Mouse (Mus musculus) liver, embryonic 16.5 days (tissue): ENCODE measurements at regions not wholly inside any gene's neighbourhood (a gene's known extent, or its start where the extent isn't known, plus 50 kb on each side); places are given as distances from the start of the nearest gene placed in this dataset.

ENCODE experiments used
- ATAC-seq: fragments of 200-750 bp; cut with Nextera tagmentation; 2 replicates; pipeline ENCODE4 v1.8.0; 2017; ENCODE audit warnings: low read depth, mild to moderate bottlenecking, moderate number of reproducible peaks, moderate library complexity
- H3K27ac ChIP-seq: fragments of 300-500 bp; sonication (generic); 2 replicates; pipeline ENCODE4 v1.5.1; 2014; ENCODE audit warnings: mild to moderate bottlenecking, low read length
- H3K27me3 ChIP-seq: fragments of 300-500 bp; sonication (generic); 2 replicates; pipeline ENCODE4 v1.6.1; 2014; ENCODE audit warnings: low read depth, low read length, mixed read lengths; ENCODE audit not compliant: control insufficient read depth, insufficient read depth
- H3K36me3 ChIP-seq: fragments of 300-500 bp; sonication (generic); 2 replicates; pipeline ENCODE4 v1.6.1; 2014; ENCODE audit warnings: mild to moderate bottlenecking; ENCODE audit not compliant: control insufficient read depth, insufficient read depth
- H3K4me1 ChIP-seq: fragments of 300-500 bp; sonication (generic); 2 replicates; pipeline ENCODE4 v1.6.1; 2014; ENCODE audit warnings: low read depth, low read length, mixed read lengths; ENCODE audit not compliant: control insufficient read depth
- H3K4me2 ChIP-seq: fragments of 300-500 bp; sonication (generic); 2 replicates; pipeline ENCODE4 v1.6.1; 2014; ENCODE audit warnings: low read depth, low read length, mixed read lengths
- H3K4me3 ChIP-seq: fragments of 300-500 bp; sonication (generic); 2 replicates; pipeline ENCODE4 v1.5.1; 2014; ENCODE audit warnings: low read depth, mild to moderate bottlenecking, low read length
- H3K9ac ChIP-seq: fragments of 300-500 bp; sonication (generic); 2 replicates; pipeline ENCODE4 v1.6.1; 2014; ENCODE audit warnings: low read depth, low read length
- H3K9me3 ChIP-seq: fragments of 300-500 bp; sonication (generic); replicated peaks from 2 replicates; pipeline ENCODE4 v1.6.1; 2016; ENCODE audit warnings: low read length; ENCODE audit not compliant: control insufficient read depth
- WGBS: fragments of 180-500 bp; shearing (Covaris S2); extraction: QIAGEN DNeasy Blood & Tissue Kit; methylation state at CpG from one replicate; pipeline ENCODE4 v1.1.7; 2014; ENCODE audit not compliant: insufficient replicate concordance; 5-methylcytosine and 5-hydroxymethylcytosine counted together

- Histone ChIP-seq H3K9ac (no peak overlapping the region), H3K9me3 (no peaks in the 10 kb centered on the region), H3K27me3 (no peaks in the 10 kb centered on the region), H3K27ac (no peak overlapping the region), H3K4me1 (no peaks in the 10 kb centered on the region), H3K36me3 (no peaks in the 10 kb centered on the region), H3K4me3 (no peak overlapping the region), H3K4me2 (no peak overlapping the region)
- no peak for ATAC-seq
- WGBS: 59% methylated on average over 4 of the region's 4 CpGs
Observed at GRCm38 (mm10) chr3:143861866-143862265, 343.2 kb downstream of the Lmo4 start.

GRCm38 (mm10) chr3:143835611-143836240 lies 369.3 kb downstream of the Lmo4 start:
- H3K36me3 ChIP-seq: no peaks in the 10 kb centered on the region
- no peaks in the 10 kb centered on the region for H3K27me3 ChIP-seq
- H3K9ac ChIP-seq: no peak overlapping the region
- H3K4me2 ChIP-seq: no peak overlapping the region
- no peak overlapping the region for H3K27ac ChIP-seq
- H3K4me1 ChIP-seq: no peaks in the 10 kb centered on the region
- ATAC-seq: no peak
- WGBS: 46% methylated on average over 7 of the region's 7 CpGs
- no peak overlapping the region for H3K4me3 ChIP-seq
- H3K9me3 ChIP-seq: no peaks in the 10 kb centered on the region

GRCm38 (mm10) chr3:143834725-143835124 lies 370.3 kb downstream of the Lmo4 start:
- no peaks in the 10 kb centered on the region for H3K9me3 ChIP-seq
- H3K4me1 ChIP-seq: no peaks in the 10 kb centered on the region
- H3K27ac ChIP-seq: no peak overlapping the region
- 15% methylated on average over 2 of the region's 2 CpGs for WGBS
- no peak overlapping the region for H3K9ac ChIP-seq
- no peaks in the 10 kb centered on the region for H3K36me3 ChIP-seq
- no peak overlapping the region for H3K4me3 ChIP-seq
- no peaks in the 10 kb centered on the region for H3K27me3 ChIP-seq
- H3K4me2 ChIP-seq: no peak overlapping the region
- no peak for ATAC-seq

- Histone ChIP-seq H3K4me1 (no peaks in the 10 kb centered on the region), H3K27me3 (no peaks in the 10 kb centered on the region), H3K9ac (no peak overlapping the region), H3K4me3 (no peak overlapping the region), H3K9me3 (no peaks in the 10 kb centered on the region), H3K4me2 (no peak overlapping the region), H3K36me3 (no peaks in the 10 kb centered on the region), H3K27ac (no peak overlapping the region)
- ATAC-seq: no peak
- WGBS: 14% methylated on average over 1 of the region's 1 CpGs
Observed at GRCm38 (mm10) chr3:143823395-143823777, 381.6 kb downstream of the Lmo4 start.

- Histone ChIP-seq H3K27me3 (no peaks in the 10 kb centered on the region), H3K27ac (no peak overlapping the region), H3K9ac (no peak overlapping the region), H3K4me2 (no peak overlapping the region), H3K9me3 (no peaks in the 10 kb centered on the region), H3K4me3 (no peak overlapping the region), H3K4me1 (no peaks in the 10 kb centered on the region), H3K36me3 (no peaks in the 10 kb centered on the region)
- 69% methylated on average over 8 of the region's 8 CpGs for WGBS
- ATAC-seq: no peak
Observed at GRCm38 (mm10) chr3:143822564-143823394, 382.2 kb downstream of the Lmo4 start.

- H3K9ac ChIP-seq: no peak overlapping the region
- WGBS: 83% methylated on average over 8 of the region's 8 CpGs
- no peak for ATAC-seq
- no peak overlapping the region for H3K27ac ChIP-seq
- H3K4me2 ChIP-seq: no peak overlapping the region
- H3K4me3 ChIP-seq: no peak overlapping the region
- H3K4me1 ChIP-seq: no peaks in the 10 kb centered on the region
- H3K9me3 ChIP-seq: no peaks in the 10 kb centered on the region
- H3K36me3 ChIP-seq: no peaks in the 10 kb centered on the region
- H3K27me3 ChIP-seq: no peaks in the 10 kb centered on the region
Observed at GRCm38 (mm10) chr3:143807544-143807943, 397.5 kb downstream of the Lmo4 start.

GRCm38 (mm10) chr3:143806940-143807339 lies 398.1 kb downstream of the Lmo4 start:
- H3K4me1 ChIP-seq: no peaks in the 10 kb centered on the region
- H3K27ac ChIP-seq: no peak overlapping the region
- no peak overlapping the region for H3K4me2 ChIP-seq
- no peak overlapping the region for H3K9ac ChIP-seq
- H3K9me3 ChIP-seq: no peaks in the 10 kb centered on the region
- no peaks in the 10 kb centered on the region for H3K36me3 ChIP-seq
- ATAC-seq: no peak
- no peaks in the 10 kb centered on the region for H3K27me3 ChIP-seq
- 70% methylated on average over 3 of the region's 3 CpGs for WGBS
- no peak overlapping the region for H3K4me3 ChIP-seq

GRCm38 (mm10) chr3:143797850-143798249 lies 407.2 kb downstream of the Lmo4 start:
- Histone ChIP-seq H3K4me2 (no peak overlapping the region), H3K9me3 (no peaks in the 10 kb centered on the region), H3K4me1 (no peaks in the 10 kb centered on the region), H3K27me3 (no peaks in the 10 kb centered on the region), H3K4me3 (no peak overlapping the region), H3K27ac (no peak overlapping the region), H3K36me3 (no peaks in the 10 kb centered on the region), H3K9ac (no peak overlapping the region)
- 49% methylated on average over 5 of the region's 5 CpGs for WGBS
- no peak for ATAC-seq

GRCm38 (mm10) chr3:143790905-143791304 lies 414.1 kb downstream of the Lmo4 start:
- Histone ChIP-seq H3K27me3 (no peaks in the 10 kb centered on the region), H3K9me3 (no peaks in the 10 kb centered on the region), H3K4me1 (no peaks in the 10 kb centered on the region), H3K4me2 (no peak overlapping the region), H3K36me3 (no peaks in the 10 kb centered on the region), H3K4me3 (no peak overlapping the region), H3K9ac (no peak overlapping the region), H3K27ac (no peak overlapping the region)
- 72% methylated on average over 8 of the region's 8 CpGs for WGBS
- ATAC-seq: no peak
